Mouse (Mus musculus): Measurements from ENCODE around the gene Ccdc50. TPM values are rescaled to one million over a fixed set of nuclear protein-coding genes. Genes with fewer than 3 reads are reported as not detected.

Ccdc50 gene
- polyA plus RNA-seq (2017; shearing (Covaris generic)), result 10 to 100 TPM; 24.1 to 32.8 TPM

DNA sequence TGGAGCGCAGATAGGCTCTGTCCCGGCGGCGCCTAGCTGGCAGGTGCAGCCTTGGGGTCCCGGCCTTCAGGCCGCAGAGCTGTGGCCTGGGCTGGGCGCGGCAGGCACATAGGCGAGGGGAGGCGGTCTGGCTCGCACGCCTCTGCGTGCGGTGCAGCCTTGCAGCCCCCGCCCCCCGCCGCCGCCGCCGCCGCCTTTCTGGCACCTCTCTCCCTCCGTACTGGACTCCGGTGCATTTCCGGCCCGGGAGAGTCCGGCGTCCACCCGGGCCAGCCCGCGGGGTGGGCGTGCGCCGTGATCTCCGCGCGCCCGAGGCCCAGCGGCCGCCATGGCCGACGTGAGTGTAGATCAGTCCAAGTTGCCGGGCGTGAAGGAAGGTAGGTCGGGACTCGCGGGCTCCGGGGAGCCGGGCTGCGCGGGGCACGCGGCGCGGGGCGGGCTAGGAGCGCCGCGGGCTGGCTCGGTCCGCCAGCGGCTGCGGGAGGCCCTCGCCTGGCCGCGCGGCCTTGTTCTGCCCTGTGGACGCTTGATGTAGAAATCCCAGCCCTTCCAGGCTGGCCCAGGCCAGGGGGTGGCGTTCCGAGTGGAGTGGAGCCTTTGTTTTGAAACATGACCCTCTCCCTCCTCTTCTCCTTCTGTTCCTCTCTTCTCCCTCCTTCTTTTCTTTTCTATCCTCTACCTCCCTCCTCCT lies at the start of gene Ccdc50:
Gene Ccdc50, plus strand, starts transcription at position 109 of the 691 bp plus-strand sequence.
- peak; percentile 43 for ATAC-seq

DNA sequence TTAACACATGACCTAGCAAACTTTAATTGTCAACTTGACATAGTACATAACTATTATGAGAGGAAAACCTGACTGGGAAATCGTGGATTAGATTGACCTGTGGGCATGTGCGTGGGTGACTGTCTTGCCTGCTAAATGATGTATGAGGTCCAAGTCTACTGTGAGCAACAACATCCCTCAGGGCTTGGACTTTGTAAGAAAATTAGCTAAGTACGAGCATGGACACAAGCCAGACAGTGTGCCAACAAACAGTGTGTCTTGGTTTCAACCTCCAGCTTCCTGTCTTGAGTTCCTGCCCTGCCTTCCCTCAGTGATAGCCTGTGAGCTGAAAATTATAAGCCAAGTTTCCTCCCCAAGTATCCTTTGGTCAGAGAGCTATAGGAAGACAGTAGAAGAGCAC lies 41.1 kb upstream of the Ccdc50 start:
- no peak for ATAC-seq

GRCm38 (mm10) chr16:27348359-27348758 lies 40.3 kb upstream of the Ccdc50 start:
- ATAC-seq, result no peak

- peak; percentile 99 for ATAC-seq
Measured at GRCm38 (mm10) chr16:27349235-27349634, 39.4 kb upstream of the Ccdc50 start.

- no peak for ATAC-seq
Measured at GRCm38 (mm10) chr16:27349878-27350532, 38.7 kb upstream of the Ccdc50 start.

DNA sequence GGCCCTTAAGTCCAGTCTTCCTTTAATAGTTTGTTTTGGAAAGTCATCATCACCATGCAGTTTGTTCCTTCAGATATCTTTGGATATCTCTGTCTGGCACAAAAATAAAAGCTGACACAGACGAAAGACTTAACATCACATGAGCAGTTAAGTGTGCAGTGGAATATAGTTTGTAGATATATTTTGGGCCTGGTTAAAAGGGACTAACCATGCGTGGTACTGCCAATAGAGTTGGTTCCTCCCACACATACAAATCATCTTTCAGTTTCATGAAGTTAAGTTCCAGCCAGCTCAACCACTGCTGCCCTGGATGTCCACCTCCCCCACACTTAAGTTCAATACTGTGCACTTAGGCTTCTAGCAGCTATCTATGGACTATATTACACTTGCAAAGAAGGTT lies 34.2 kb upstream of the Ccdc50 start:
- ATAC-seq, result peak; percentile 64

- no peak for ATAC-seq
Measured at GRCm38 (mm10) chr16:27360059-27360458, 28.6 kb upstream of the Ccdc50 start.

- ATAC-seq, result no peak
Measured at GRCm38 (mm10) chr16:27370191-27370590, 18.5 kb upstream of the Ccdc50 start, which contains the start of gene Uts2b. Gene Uts2b, minus strand, starts transcription at chr16:27370239.

GRCm38 (mm10) chr16:27370700-27371099 lies 18.0 kb upstream of the Ccdc50 start:
- ATAC-seq, result no peak

DNA sequence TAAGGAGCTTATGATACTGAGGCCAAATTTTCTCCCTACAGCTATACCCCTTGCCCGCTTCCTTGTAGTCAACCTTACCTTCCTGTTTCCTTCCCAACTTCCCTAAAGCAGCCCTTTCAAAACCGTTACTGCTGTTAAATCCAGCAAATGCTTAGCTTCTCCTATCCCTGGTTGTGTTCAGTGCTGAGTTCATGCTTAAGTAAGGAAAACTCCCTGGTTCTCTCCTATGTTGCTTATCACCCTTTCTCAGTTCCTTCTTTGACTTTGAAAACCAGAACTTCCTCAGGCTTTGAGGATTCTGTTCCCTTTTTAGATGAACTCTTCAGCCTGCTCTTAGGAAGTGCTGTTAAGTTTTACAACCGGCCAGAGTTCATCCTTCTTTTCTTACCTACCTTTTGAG lies 14.5 kb upstream of the Ccdc50 start:
- ATAC-seq, result no peak

DNA sequence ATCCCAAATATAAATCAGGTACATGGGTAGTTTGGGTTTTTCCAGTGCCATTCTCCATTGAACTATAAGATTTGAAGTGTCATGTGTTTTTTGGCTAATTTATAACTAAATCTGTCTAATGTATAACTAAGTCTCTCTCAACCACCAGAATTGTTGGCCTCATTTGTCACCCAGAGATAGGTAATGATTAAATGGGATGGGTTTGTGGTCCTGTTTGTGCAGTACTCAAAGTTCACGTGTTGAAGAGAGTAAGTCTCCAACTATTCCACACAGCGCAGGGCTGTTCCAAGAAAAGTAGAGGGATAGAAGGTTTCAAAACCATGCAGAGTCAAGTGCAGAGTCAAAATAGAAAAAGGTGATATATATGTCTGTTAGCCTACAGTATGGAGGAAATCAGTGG lies 13.4 kb upstream of the Ccdc50 start:
- ATAC-seq, result no peak

DNA sequence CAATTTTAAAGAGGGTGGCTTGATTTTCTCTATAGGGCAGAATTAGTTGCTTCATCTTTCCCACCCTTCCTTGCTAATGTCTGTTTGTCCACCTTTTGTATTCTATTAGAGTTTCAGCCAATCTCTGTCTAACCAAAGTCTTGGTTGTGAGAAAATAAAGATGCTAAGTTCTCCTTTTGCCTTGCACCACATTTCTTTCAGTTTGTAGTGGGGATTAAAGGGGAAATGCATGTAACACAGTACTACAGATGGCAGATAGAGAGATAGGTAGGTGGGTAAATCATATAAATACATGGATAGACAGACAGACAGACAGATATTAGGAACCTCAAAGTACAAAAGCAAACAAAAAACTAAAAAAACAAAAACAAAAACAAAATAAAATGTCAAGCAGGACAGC lies 12.1 kb upstream of the Ccdc50 start:
- ATAC-seq, result no peak

- no peak for ATAC-seq
Measured at GRCm38 (mm10) chr16:27382217-27382616, 6.5 kb upstream of the Ccdc50 start.

GRCm38 (mm10) chr16:27384893-27385603 lies 3.6 kb upstream of the Ccdc50 start:
- no peak for ATAC-seq

DNA sequence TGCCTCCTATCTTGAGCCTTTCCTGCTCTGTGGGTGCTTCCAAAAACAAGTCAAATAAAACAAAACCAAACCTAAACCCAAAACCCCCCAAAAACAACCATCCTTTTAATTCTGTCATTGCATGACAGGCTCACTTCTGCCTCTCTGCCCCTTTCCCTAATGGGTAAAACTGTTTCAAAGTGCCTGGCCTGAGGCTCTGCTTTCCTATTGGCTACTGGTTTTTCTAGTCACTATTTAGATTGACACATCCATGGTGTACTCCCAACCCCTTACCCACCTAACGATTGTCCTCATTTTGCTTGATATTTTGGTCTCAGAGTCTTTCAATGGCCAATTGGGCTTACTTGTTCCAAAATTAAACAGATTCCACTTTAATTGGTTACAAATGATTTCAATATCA lies 3.0 kb upstream of the Ccdc50 start:
- no peak for ATAC-seq

DNA sequence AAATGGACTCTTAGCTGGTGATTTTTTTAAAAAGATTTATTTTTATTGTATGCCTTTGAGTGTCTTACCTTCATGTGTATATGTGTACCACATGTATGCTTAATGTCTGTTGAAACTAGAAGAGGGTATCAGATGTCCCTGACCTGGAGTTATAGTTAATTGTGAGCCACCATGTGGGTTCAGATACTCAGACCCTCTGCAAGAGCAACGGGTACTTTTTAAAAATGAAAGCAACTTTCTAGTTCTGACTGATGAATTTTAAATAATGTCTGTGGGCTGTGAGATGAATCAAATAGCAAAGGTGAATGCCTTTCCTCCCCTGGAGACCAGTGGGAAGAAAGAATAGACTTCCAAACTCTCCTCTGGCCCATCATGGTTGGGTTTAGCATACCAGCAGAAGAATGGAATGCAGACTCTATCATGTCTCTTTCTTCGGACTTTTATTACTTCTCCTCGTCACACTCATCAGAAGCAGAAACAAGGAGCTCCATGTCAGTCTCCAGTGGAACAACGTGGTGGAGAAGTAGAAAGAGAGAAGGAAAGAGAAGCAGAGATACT lies 1.7 kb upstream of the Ccdc50 start:
- ATAC-seq, result no peak

DNA sequence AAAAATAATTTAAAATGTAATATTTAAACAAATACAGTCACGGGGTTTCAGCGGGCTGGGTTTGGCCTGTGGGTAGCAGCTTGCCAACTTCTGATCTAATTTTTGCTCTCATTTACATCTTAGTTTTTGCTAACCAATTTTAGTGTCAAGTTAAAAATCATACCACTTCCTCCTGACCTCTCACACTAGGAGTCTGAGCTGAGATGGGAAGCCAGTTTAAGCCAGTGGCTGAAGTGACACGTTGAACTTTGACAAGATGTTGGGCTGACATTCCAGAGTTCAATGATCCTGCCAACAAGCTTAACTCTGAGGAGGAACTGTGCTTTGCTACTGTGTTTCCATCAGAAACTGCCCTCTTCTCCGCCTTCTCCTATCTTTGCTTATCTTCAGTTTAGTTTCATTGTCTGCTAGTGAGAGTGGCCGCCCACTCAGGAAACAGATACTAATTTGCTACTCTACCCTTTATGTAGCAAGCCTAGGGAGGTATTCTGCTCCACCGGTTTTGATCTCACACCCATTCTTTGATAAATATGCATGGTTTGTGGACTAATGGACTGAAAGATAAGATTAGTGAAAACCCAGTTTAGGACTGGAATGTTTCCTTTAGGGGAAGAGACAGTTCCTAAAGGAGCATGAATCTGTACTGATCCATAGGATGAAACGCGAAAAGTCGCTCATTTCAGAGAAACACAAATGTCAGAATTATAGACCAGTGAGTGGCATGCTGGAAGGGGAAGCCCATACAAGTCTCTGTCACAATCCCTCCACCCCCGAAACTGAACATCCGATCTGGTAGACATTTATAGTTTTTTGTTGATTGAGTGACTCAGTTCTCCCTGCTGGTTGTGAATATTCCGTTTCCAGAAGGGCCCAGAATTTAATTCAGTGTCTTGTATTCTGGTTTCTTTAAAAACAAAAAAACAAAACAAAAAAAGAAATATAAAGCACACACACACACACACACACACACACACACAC lies 746 bp upstream of the Ccdc50 start:
- peak; percentile 60 for ATAC-seq

DNA sequence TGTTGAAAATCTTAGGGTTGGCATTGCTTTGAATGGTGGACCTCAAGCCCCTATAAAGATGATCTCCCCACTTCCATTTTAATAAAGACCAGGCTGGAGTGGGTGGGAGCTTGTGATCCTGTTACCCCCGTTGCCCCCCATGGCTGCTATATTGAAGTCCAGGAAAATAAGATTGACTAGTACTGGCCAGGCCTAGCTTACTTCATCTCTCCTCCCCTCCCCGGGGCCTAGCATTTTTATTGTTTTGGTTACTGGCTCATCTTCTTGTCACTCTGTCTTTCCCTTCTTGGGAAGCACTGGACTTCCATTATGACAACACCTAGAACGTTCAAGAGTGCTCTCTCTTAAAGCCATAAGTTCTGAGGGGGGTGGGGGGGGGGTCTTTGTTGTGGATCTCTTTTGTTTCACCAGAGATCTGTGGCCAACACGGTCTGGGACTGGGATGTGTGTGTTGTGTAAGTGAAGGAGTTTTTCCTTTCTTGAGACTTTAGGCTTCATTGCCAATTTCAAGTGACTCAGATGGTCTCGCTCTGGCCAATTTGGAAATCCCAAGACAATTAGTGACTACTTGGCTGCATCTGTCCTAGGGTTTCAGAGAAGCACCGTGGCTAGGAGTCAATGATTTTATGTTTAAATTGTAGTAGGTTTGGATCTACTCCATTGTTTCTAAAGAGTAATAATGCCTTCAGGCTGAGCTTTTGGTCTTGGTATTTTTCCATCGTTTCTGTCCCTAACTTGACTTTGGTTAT lies 1.0 kb downstream of the Ccdc50 start:
- ATAC-seq, result no peak

DNA sequence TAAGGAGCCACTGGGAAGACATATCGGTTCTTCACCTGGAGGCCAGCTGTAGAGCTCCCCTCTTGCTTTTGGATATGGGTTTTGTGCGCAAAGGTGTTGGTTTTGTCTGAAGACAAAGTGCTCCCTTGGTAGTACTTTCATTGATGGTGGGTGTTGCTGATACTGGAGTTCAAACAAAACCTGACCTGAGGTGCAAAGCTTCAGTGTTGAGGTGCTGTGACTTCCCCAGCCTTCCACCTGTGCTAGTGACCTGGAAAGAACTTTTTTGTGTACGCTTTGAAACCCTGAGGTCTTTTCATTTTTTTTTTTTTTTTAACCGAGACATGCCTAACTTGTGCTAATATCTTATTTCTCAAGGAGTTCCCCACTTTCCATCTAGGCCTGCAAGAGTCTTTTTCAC lies 1.6 kb downstream of the Ccdc50 start:
- no peak for ATAC-seq

GRCm38 (mm10) chr16:27391845-27392244 lies 3.2 kb downstream of the Ccdc50 start:
- no peak for ATAC-seq
